Mouse (Mus musculus) heart, embryonic 13.5 days (tissue): ENCODE measurements at regions not wholly inside any gene's neighbourhood (a gene's known extent, or its start where the extent isn't known, plus 50 kb on each side); places are given as distances from the start of the nearest gene placed in this dataset.

Source experiments
- ATAC-seq: fragments of 200-750 bp; cut with Nextera tagmentation; 2 replicates; pipeline ENCODE4 v1.8.0; 2017; ENCODE audit warnings: moderate TSS enrichment; ENCODE audit not compliant: insufficient number of reproducible peaks, low FRiP score, low TSS enrichment; ENCODE audit errors: extremely low read depth
- H3K27ac ChIP-seq: fragments of 300-500 bp; sonication (generic); replicated peaks from 2 replicates; pipeline ENCODE4 v1.5.1; 2015; ENCODE audit warnings: moderate library complexity, mild to moderate bottlenecking, inconsistent platforms
- H3K27me3 ChIP-seq: fragments of 300-500 bp; sonication (generic); replicated peaks from 2 replicates; pipeline ENCODE4 v1.6.1; 2015; ENCODE audit warnings: mild to moderate bottlenecking, inconsistent platforms
- H3K36me3 ChIP-seq: fragments of 300-500 bp; sonication (generic); 2 replicates; pipeline ENCODE4 v1.6.1; 2015; ENCODE audit warnings: mild to moderate bottlenecking, inconsistent platforms
- H3K4me1 ChIP-seq: fragments of 300-500 bp; sonication (generic); 2 replicates; pipeline ENCODE4 v1.6.1; 2015; ENCODE audit warnings: inconsistent platforms
- H3K4me2 ChIP-seq: fragments of 300-500 bp; sonication (generic); 2 replicates; pipeline ENCODE4 v1.6.1; 2015; ENCODE audit warnings: inconsistent platforms, mild to moderate bottlenecking, moderate library complexity
- H3K4me3 ChIP-seq: fragments of 300-500 bp; sonication (generic); 2 replicates; pipeline ENCODE4 v1.5.1; 2015; ENCODE audit warnings: moderate library complexity, mild to moderate bottlenecking, inconsistent platforms
- H3K9ac ChIP-seq: fragments of 300-500 bp; sonication (generic); 2 replicates; pipeline ENCODE4 v1.6.1; 2015; ENCODE audit warnings: inconsistent platforms, mild to moderate bottlenecking, moderate library complexity
- H3K9me3 ChIP-seq: fragments of 300-500 bp; sonication (generic); 2 replicates; pipeline ENCODE4 v1.6.1; 2016; ENCODE audit warnings: inconsistent platforms
- WGBS: fragments of 180-500 bp; shearing (Covaris S2); methylation state at CpG from one replicate; pipeline ENCODE4 v1.1.7; 2015; ENCODE audit warnings: mixed read lengths; 5-methylcytosine and 5-hydroxymethylcytosine counted together

DNA sequence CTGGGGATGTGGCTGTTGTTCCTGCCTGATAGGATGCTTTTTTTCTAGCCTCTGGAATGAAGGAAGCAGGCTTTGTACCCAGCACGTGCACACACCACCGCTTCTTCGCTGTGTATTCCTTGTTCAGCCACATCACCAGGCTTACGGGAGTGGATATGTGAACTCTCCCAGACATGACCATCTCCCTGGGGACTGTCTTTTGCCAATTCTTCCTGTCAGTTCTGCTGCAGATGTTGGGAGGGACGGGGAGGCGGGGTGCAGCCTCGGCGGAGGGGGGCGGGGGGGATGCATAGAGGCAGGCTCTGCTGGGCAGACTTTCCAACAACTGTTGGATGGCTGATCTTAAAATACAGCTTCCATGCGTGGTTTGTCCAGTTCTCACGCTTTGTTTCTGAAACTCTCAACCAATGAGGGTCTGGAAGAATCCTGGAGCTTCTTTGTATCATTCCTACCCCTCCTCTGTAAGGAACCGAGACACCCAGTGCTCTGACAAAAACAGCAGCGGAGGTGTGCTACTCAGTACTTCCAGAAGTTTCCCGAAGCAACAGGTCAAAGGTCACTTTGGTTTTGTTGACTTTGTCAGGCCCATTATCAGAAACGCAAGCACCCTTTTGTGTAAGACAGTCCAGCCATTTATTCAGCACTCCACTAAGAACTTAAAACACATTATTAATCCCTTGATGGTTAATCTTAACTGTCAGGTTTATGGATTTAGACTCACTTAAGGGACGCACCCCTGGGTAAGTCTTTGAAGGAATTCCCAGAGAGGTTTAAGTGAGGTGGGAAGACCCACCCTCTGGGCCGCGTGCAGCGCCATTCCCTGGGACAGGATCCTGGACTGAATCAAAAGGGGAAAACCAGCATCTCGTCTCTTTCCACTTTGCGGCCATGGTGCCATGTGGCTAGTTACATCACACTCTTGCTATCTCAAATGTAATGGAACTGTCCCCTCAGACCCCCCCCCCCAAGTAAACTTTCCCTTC is 476.5 kb upstream of the Tbx3 start:
- H3K9ac ChIP-seq, result no peak overlapping the region
- no peak overlapping the region for H3K27ac ChIP-seq
- H3K36me3 ChIP-seq, result no peaks in the 10 kb centered on the region
- no peak for ATAC-seq
- no peaks in the 10 kb centered on the region for H3K27me3 ChIP-seq
- H3K9me3 ChIP-seq, result no peaks in the 10 kb centered on the region
- H3K4me2 ChIP-seq, result no peak overlapping the region
- 53% methylated on average over 21 of the region's 21 CpGs for WGBS
- H3K4me3 ChIP-seq, result no peak overlapping the region
- 0 out of 2 replicates have a peak, but pooled peaks cover 4% of the 10 kb centered on the region for H3K4me1 ChIP-seq

DNA sequence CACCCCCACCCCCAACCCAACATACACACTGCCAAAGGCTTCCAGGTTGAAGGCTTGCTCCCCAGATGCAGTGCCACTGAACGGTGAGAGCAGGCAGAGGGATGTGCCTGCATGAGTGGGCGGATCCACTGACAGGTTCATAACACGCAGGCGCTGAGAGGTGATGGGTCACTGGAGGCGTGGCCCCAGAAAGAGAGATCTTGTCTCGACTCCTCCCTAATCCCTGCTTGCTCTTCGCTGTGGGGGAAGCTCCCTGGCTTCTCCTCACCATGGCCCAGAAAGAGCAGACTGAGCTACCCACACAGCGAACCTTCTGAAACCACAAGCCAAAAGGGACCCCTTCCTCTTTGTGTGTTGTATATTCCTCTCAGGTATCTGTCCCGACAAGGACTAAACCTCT is 470.6 kb upstream of the Tbx3 start:
- Histone ChIP-seq H3K4me2 (no peak overlapping the region), H3K27me3 (no peaks in the 10 kb centered on the region), H3K9me3 (no peaks in the 10 kb centered on the region)

DNA sequence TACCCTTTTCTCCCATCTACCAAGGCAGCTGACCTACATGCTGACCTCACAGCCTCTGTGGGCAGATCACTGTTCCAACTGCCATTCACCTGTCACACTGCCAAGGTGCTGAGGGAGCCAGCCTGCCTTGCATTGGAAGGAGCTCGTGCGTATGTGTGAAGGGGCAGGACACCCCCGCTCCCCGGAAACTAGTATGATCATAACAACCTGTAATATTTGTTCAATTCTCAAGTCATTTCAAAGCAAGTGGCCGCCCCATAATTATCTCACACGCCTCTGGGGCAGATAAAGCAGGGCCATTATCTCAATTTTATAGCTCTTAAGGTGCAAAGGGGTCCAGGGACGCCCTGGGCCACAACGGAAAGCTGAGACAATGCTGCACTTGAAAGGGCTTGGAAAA is 469.2 kb upstream of the Tbx3 start:
- ATAC-seq, result no peak
- Histone ChIP-seq H3K27me3 (no peaks in the 10 kb centered on the region), H3K9me3 (no peaks in the 10 kb centered on the region), H3K4me2 (no peak overlapping the region), H3K4me3 (no peak overlapping the region), H3K27ac (no peak overlapping the region), H3K36me3 (no peaks in the 10 kb centered on the region), H3K4me1 (peaks cover 6% of the 10 kb centered on the region), H3K9ac (no peak overlapping the region)
- 57% methylated on average over 8 of the region's 8 CpGs for WGBS

More for the DNA sequence above, 470.6 kb upstream of the Tbx3 start:
- Histone ChIP-seq H3K27ac (no peak overlapping the region), H3K9ac (no peak overlapping the region), H3K4me3 (no peak overlapping the region), H3K4me1 (peaks cover 5% of the 10 kb centered on the region), H3K36me3 (no peaks in the 10 kb centered on the region)
- 36% methylated on average over 9 of the region's 9 CpGs for WGBS
- no peak for ATAC-seq

DNA sequence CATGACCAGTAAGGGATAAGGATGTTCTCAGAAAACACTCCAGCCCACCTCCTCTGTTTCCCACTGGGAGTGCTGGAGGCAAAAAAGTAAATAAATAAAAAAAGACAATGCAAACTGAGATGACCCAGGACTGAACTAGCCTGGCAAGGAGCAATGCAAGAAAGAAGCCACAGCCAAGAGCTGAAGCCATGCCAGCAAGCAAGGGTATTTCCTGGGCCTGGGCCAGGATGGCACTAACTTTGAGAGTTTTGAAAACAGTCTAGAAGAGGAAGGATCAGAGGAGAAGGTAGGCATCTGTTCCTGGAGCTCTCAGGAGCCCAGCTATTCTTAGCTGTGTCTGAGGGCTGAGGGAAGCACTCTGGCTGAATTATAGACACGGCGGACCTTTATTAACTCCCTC is 465.7 kb upstream of the Tbx3 start:
- peaks cover 6% of the 10 kb centered on the region for H3K4me1 ChIP-seq
- no peak overlapping the region for H3K4me2 ChIP-seq
- H3K4me3 ChIP-seq, result no peak overlapping the region
- H3K27ac ChIP-seq, result no peak overlapping the region
- ATAC-seq, result no peak
- 31% methylated on average over 2 of the region's 2 CpGs for WGBS
- no peak overlapping the region for H3K9ac ChIP-seq
- H3K27me3 ChIP-seq, result no peaks in the 10 kb centered on the region
- no peaks in the 10 kb centered on the region for H3K36me3 ChIP-seq
- H3K9me3 ChIP-seq, result peaks cover 3% of the 10 kb centered on the region

DNA sequence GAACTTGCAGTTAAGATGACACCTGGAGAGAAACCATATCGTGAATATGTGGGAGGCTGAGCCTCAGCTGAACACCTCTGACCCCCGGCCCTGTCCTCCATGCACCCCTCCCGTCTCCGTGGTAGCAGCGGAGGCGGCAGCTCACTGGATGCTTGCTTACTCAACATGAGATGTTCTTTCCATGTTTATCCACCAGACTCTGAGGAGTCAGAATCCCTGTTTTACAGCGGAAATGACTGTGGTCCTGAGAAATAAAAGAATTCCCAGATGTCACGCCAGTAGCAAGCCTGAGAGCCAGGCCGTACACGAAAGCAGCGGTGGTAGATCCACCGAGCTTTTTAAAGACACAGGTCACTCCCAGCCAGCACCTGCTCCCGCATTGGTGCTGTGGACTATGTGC is 462.4 kb upstream of the Tbx3 start:
- WGBS, result 75% methylated on average over 13 of the region's 13 CpGs

DNA sequence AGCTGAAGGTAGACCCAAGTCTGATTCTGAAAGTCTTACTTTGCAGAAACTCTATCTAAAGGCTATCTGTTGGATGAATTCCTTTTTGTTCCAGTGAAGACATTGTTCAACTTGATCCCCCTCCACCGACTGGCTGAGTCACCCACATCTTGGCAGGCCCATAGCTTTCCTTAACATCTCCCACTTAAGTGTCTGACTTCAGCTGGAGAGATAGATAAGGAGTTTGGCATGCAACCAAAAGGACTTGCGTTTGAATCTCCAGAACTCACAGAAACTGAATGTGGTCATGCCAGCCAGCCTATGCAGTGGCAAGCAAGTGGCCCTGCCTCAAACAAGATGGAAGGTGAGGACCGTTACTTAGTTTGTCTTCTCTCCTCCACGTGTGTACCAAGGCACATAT is 457.3 kb upstream of the Tbx3 start:
- H3K9me3 ChIP-seq, result peaks cover 16% of the 10 kb centered on the region
- H3K4me2 ChIP-seq, result no peak overlapping the region
- H3K4me3 ChIP-seq, result no peak overlapping the region
- no peaks in the 10 kb centered on the region for H3K36me3 ChIP-seq
- ATAC-seq, result no peak
- 36% methylated on average over 4 of the region's 4 CpGs for WGBS
- peaks cover 10% of the 10 kb centered on the region; the same call in 1 of the 2 replicates for H3K4me1 ChIP-seq
- no peak overlapping the region for H3K9ac ChIP-seq
- H3K27ac ChIP-seq, result no peak overlapping the region
- 0 out of 2 replicates have a peak, but pooled peaks cover 6% of the 10 kb centered on the region for H3K27me3 ChIP-seq

More for the DNA sequence above, 462.4 kb upstream of the Tbx3 start:
- Histone ChIP-seq H3K4me1 (peaks cover 8% of the 10 kb centered on the region), H3K4me3 (no peak overlapping the region), H3K27me3 (no peaks in the 10 kb centered on the region), H3K4me2 (no peak overlapping the region), H3K27ac (no peak overlapping the region), H3K36me3 (no peaks in the 10 kb centered on the region), H3K9me3 (peaks cover 9% of the 10 kb centered on the region), H3K9ac (no peak overlapping the region)
- ATAC-seq, result no peak

DNA sequence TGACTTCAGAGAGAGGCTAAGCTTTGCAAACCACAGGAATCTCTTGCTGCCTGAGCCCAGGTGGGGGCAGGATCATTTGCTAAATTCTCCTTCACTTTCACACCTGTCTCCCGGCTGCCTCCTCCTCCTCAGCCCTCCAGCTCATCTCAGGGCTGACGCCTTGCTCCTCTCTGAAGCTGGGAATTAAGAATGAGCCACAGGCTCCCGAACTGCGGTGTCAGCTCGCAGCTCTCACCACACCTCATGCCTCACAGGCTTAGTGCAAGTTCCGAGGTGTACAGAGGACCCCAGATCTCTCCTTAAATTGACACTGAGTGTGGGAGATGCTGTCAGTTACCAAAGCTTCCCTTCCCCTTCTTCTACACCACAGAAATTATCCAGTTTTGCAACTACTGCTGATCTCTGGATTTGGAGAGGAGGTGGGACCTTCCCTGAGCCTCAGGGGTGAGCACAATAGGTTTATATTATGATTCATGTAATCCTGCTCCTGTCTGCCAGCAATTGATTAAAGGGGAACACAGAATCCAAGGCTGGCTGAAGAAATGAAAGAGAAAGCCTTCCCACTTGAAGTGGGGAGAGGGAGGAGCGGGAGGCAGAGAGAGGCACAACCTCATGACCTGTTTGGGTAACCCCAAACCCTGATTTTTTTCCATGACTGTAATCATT is 456.6 kb upstream of the Tbx3 start:
- no peak overlapping the region for H3K9ac ChIP-seq
- peaks cover 16% of the 10 kb centered on the region for H3K9me3 ChIP-seq
- no peak overlapping the region for H3K27ac ChIP-seq
- WGBS, result 29% methylated on average over 7 of the region's 7 CpGs
- H3K4me1 ChIP-seq, result peaks cover 10% of the 10 kb centered on the region; the same call in 1 of the 2 replicates
- H3K36me3 ChIP-seq, result no peaks in the 10 kb centered on the region
- 0 out of 2 replicates have a peak, but pooled peaks cover 6% of the 10 kb centered on the region for H3K27me3 ChIP-seq
- H3K4me2 ChIP-seq, result no peak overlapping the region
- H3K4me3 ChIP-seq, result no peak overlapping the region
- ATAC-seq, result no peak

DNA sequence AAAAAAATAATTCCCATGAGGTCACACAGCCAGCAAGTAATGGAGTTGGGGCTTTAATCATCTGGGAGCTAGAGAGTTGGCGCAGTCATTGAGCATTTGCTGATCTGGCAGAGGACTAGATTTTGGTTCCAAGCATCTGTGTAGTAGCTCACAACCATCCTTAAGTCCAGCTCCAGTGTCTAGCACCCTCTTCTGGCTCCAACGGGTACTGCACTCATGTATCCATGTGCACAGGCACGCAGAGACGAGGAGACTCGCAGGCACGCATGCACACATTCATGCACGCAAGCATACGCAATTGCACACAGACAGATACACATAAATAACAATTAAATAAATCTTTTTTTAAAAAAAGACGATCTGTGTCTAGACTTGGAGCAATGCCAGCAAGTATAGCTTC is 455.5 kb upstream of the Tbx3 start:
- Histone ChIP-seq H3K4me2 (no peak overlapping the region), H3K9ac (no peak overlapping the region), H3K27ac (no peak overlapping the region), H3K9me3 (peaks cover 11% of the 10 kb centered on the region), H3K4me1 (peaks cover 10% of the 10 kb centered on the region; the same call in 1 of the 2 replicates), H3K27me3 (peaks cover 6% of the 10 kb centered on the region; the same call in 1 of the 2 replicates), H3K4me3 (no peak overlapping the region), H3K36me3 (no peaks in the 10 kb centered on the region)
- 89% methylated on average over 9 of the region's 9 CpGs for WGBS
- ATAC-seq, result no peak

DNA sequence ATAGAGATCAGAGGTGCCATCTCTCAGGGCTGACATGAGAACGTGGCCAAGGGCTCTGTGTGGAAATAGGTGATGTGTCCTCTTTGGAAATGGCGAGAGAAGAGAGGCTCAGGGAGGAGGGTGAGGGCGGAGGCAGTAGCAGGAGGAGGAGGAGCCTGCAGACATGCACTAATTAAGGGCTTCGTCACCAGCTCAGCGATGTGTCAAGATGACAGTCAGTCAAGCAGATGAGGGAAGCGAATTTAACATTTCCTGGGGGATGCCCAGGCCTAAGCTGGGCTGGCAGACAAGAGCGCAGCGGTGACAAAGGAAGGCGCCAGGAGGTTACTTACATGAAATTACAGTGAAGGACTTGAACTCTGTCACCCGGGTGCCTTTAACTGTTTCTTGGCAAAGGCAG is 455.1 kb upstream of the Tbx3 start:
- ATAC-seq, result no peak
- Histone ChIP-seq H3K36me3 (no peaks in the 10 kb centered on the region), H3K4me3 (no peak overlapping the region), H3K27ac (no peak overlapping the region), H3K4me2 (no peak overlapping the region), H3K9ac (no peak overlapping the region), H3K4me1 (peaks cover 10% of the 10 kb centered on the region; the same call in 1 of the 2 replicates), H3K9me3 (peaks cover 7% of the 10 kb centered on the region; the same call in 1 of the 2 replicates), H3K27me3 (peaks cover 8% of the 10 kb centered on the region; the same call in 1 of the 2 replicates)
- 75% methylated on average over 10 of the region's 10 CpGs for WGBS

DNA sequence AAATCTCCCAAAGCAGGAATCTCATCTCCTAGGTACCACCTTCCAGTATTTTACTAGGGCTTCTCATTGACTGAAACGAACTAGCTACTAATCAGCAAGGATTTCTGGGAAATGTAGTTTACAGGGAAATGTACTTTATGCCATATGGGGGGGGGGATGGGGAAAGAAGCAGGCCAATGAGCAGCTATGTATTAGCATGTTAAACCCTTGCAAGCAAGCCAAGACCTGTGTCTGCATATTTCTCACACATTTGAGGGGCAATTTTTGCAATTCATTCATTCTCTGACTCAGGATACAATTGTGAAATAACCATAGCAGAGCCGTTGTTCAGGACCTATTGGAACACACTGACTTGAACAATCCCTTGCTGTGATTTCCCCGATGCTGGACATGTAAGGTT is 454.3 kb upstream of the Tbx3 start:
- Histone ChIP-seq H3K27me3 (peaks cover 8% of the 10 kb centered on the region; the same call in 1 of the 2 replicates), H3K4me2 (no peak overlapping the region), H3K27ac (no peak overlapping the region), H3K4me1 (peaks cover 10% of the 10 kb centered on the region; the same call in 1 of the 2 replicates), H3K9me3 (peaks cover 7% of the 10 kb centered on the region; the same call in 1 of the 2 replicates), H3K9ac (no peak overlapping the region), H3K4me3 (no peak overlapping the region), H3K36me3 (no peaks in the 10 kb centered on the region)
- ATAC-seq, result no peak
- WGBS, result 69% methylated on average over 3 of the region's 3 CpGs

DNA sequence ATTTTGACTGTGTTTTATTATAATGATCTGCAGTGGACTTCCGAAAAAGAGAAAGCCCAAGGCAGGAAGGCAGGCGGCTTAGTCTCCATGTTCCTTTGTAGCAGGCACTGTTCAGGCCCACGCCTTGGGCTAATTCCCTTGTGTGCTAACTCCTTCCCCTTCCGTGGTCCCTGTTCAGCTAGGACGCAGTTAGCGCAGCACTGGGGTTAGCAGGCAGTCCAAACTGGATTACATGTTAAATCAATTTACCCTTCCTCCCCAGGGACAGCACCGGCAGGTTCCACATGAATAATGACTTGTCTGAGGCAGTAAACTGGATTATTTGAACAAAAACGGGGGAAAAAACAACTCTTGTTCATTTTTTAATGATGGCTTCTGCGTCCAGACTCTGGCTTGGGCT is 453.4 kb upstream of the Tbx3 start:
- Histone ChIP-seq H3K4me3 (no peak overlapping the region), H3K4me2 (no peak overlapping the region), H3K27ac (no peak overlapping the region), H3K4me1 (peaks cover 10% of the 10 kb centered on the region; the same call in 1 of the 2 replicates), H3K9me3 (peaks cover 7% of the 10 kb centered on the region; the same call in 1 of the 2 replicates), H3K36me3 (no peaks in the 10 kb centered on the region), H3K27me3 (peaks cover 8% of the 10 kb centered on the region; the same call in 1 of the 2 replicates), H3K9ac (no peak overlapping the region)
- no peak for ATAC-seq
- 77% methylated on average over 9 of the region's 9 CpGs for WGBS
